Mouse (Mus musculus): ENCODE measurements around the gene Mrrf. TPM values are rescaled to one million over a fixed set of nuclear protein-coding genes. Genes with fewer than 3 reads are reported as not detected.
A peak's percentile ranks its signal among the peaks of the same experiment; 100 is the strongest.

Mrrf gene
- total RNA-seq, 1 experiment, result 8.4 TPM

- in situ Hi-C loops (cut with MboI; ENCODE audit: low sequenced_read_pairs in 2 of 2, unreplicated experiment in 2 of 2), result no loop called here
- Histone ChIP-seq H3K4me1 (ENCODE audit: control insufficient read depth in 2 of 2, insufficient read depth in 2 of 2, low read length in 2 of 2, poor library complexity in 1 of 2) (peaks cover 0 to 6% of the 10 kb centered on the region in 2 experiments; a peak in 1 of 4 replicates), H3K9me3 (ENCODE audit: control insufficient read depth, insufficient read depth, low read depth, low read length) (no peaks in the 10 kb centered on the region), H3K36me3 (ENCODE audit: control insufficient read depth, insufficient read depth, low read length, poor library complexity, severe bottlenecking) (no peaks in the 10 kb centered on the region), H3K4me3 (ENCODE audit: insufficient read depth in 1 of 2, low read depth in 1 of 2, low read length in 2 of 2, poor library complexity in 1 of 2, severe bottlenecking in 1 of 2) (peak overlapping the region; percentile 21 to 31; a peak in 2 of 4 replicates), H3K9ac (ENCODE audit: insufficient read depth, low read depth, low read length, poor library complexity, severe bottlenecking) (no peak overlapping the region), H3K27ac (ENCODE audit: insufficient read depth, low read depth, low read length, poor library complexity, severe bottlenecking) (no peak overlapping the region)
- TF ChIP-seq CHD2 (IDR thresholded peaks at IDR 0.05; ENCODE audit: low read depth, low read length) (no peak), ZC3H11A (IDR thresholded peaks at IDR 0.05; ENCODE audit: borderline replicate concordance, low read depth, low read length) (no peak), ZNF384 (IDR thresholded peaks at IDR 0.05; ENCODE audit: low read depth, low read length) (no peak), MAFK (IDR thresholded peaks at IDR 0.05; ENCODE audit: insufficient read depth, low read depth, low read length) (no peak), HCFC1 (IDR thresholded peaks at IDR 0.05; ENCODE audit: borderline replicate concordance, insufficient read depth, low read length) (no peak)
- DNase-seq (ENCODE audit: low read depth, low spot score), result no peak
These were observed 32.4 kb upstream of the Mrrf start for GRCm38 (mm10) chr2:36103555-36104367.

- H3K9me3 ChIP-seq (ENCODE audit: control insufficient read depth, insufficient read depth, low read depth, low read length), result no peaks in the 10 kb centered on the region
- H3K4me3 ChIP-seq (ENCODE audit: insufficient read depth in 1 of 2, low read depth in 1 of 2, low read length in 2 of 2, poor library complexity in 1 of 2, severe bottlenecking in 1 of 2), result peak overlapping the region; percentile 51 to 56
- no peak for DNase-seq (ENCODE audit: low read depth, low spot score)
- peaks cover 0 to 6% of the 10 kb centered on the region in 2 experiments; a peak in 1 of 4 replicates for H3K4me1 ChIP-seq (ENCODE audit: control insufficient read depth in 2 of 2, insufficient read depth in 2 of 2, low read length in 2 of 2, poor library complexity in 1 of 2)
- no peaks in the 10 kb centered on the region for H3K36me3 ChIP-seq (ENCODE audit: control insufficient read depth, insufficient read depth, low read length, poor library complexity, severe bottlenecking)
- no peak for TF ChIP-seq HCFC1 (IDR thresholded peaks at IDR 0.05; ENCODE audit: borderline replicate concordance, insufficient read depth, low read length)
- no peak for TF ChIP-seq ZC3H11A (IDR thresholded peaks at IDR 0.05; ENCODE audit: borderline replicate concordance, low read depth, low read length)
- TF ChIP-seq CHD2 (IDR thresholded peaks at IDR 0.05; ENCODE audit: low read depth, low read length), result no peak
- no peak for TF ChIP-seq MAFK (IDR thresholded peaks at IDR 0.05; ENCODE audit: insufficient read depth, low read depth, low read length)
- no peak for TF ChIP-seq ZNF384 (IDR thresholded peaks at IDR 0.05; ENCODE audit: low read depth, low read length)
- H3K9ac ChIP-seq (ENCODE audit: insufficient read depth, low read depth, low read length, poor library complexity, severe bottlenecking), result 0 out of 2 replicates have a peak overlapping the region, but pooled peaks have one; percentile 20
- in situ Hi-C loops (cut with MboI; ENCODE audit: low sequenced_read_pairs in 2 of 2, unreplicated experiment in 2 of 2), result no loop called here
- no peak overlapping the region for H3K27ac ChIP-seq (ENCODE audit: insufficient read depth, low read depth, low read length, poor library complexity, severe bottlenecking)
These were observed 31.7 kb upstream of the Mrrf start for GRCm38 (mm10) chr2:36104436-36104955.

- in situ Hi-C loops (cut with MboI; ENCODE audit: low sequenced_read_pairs in 2 of 2, unreplicated experiment in 2 of 2), result no loop called here
- H3K9me3 ChIP-seq (ENCODE audit: control insufficient read depth, insufficient read depth, low read depth, low read length), result no peaks in the 10 kb centered on the region
- peak within 1 kb of the TSS; percentile 20; the same call in 1 of the 2 replicates for H3K9ac ChIP-seq (ENCODE audit: insufficient read depth, low read depth, low read length, poor library complexity, severe bottlenecking)
- peaks cover 0 to 6% of the 10 kb centered on the region in 2 experiments; a peak in 1 of 4 replicates for H3K4me1 ChIP-seq (ENCODE audit: control insufficient read depth in 2 of 2, insufficient read depth in 2 of 2, low read length in 2 of 2, poor library complexity in 1 of 2)
- DNase-seq (ENCODE audit: low read depth, low spot score), result no peak
- TF ChIP-seq ZC3H11A (IDR thresholded peaks at IDR 0.05; ENCODE audit: borderline replicate concordance, low read depth, low read length) (no peak), ZNF384 (IDR thresholded peaks at IDR 0.05; ENCODE audit: low read depth, low read length) (no peak)
- peak within 1 kb of the TSS; percentile 51 to 56 for H3K4me3 ChIP-seq (ENCODE audit: insufficient read depth in 1 of 2, low read depth in 1 of 2, low read length in 2 of 2, poor library complexity in 1 of 2, severe bottlenecking in 1 of 2)
- no peaks in the 10 kb centered on the region for H3K36me3 ChIP-seq (ENCODE audit: control insufficient read depth, insufficient read depth, low read length, poor library complexity, severe bottlenecking)
- H3K27ac ChIP-seq (ENCODE audit: insufficient read depth, low read depth, low read length, poor library complexity, severe bottlenecking), result no peak within 1 kb of the TSS
These were observed 31.0 kb upstream of the Mrrf start, which contains the start of gene Lhx6 for GRCm38 (mm10) chr2:36104956-36105741. Gene Lhx6, minus strand, starts transcription at chr2:36105408.

DNA sequence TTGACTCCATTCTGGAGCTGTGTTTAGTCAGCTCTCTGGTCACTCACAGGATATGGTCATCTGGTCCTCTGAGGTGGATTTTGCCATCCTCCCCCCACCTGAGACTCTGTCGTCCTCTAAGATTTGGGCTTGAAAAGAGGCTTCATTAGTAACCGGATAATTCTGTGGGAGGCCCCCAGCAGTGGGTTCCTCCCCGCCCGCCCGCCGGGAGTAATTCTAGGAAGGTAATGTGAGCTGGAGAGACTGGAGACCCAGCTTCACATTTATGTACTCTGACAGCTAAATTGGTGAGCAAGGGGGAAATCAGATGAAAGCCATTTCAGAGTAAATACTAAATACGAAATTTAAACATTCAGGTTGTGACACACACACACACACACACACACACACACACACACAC is 27.6 kb upstream of the Mrrf start:
- TF ChIP-seq MAFK (IDR thresholded peaks at IDR 0.05; ENCODE audit: insufficient read depth, low read depth, low read length), result no peak
- no peak for TF ChIP-seq HCFC1 (IDR thresholded peaks at IDR 0.05; ENCODE audit: borderline replicate concordance, insufficient read depth, low read length)
- TF ChIP-seq ZNF384 (IDR thresholded peaks at IDR 0.05; ENCODE audit: low read depth, low read length), result no peak
- TF ChIP-seq ZC3H11A (IDR thresholded peaks at IDR 0.05; ENCODE audit: borderline replicate concordance, low read depth, low read length), result no peak
- no peak for TF ChIP-seq CHD2 (IDR thresholded peaks at IDR 0.05; ENCODE audit: low read depth, low read length)
- Histone ChIP-seq H3K36me3 (ENCODE audit: control insufficient read depth, insufficient read depth, low read length, poor library complexity, severe bottlenecking) (no peaks in the 10 kb centered on the region), H3K9ac (ENCODE audit: insufficient read depth, low read depth, low read length, poor library complexity, severe bottlenecking) (no peak overlapping the region), H3K4me3 (ENCODE audit: insufficient read depth in 1 of 2, low read depth in 1 of 2, low read length in 2 of 2, poor library complexity in 1 of 2, severe bottlenecking in 1 of 2) (no peak overlapping the region), H3K27ac (ENCODE audit: insufficient read depth, low read depth, low read length, poor library complexity, severe bottlenecking) (no peak overlapping the region), H3K4me1 (ENCODE audit: control insufficient read depth in 2 of 2, insufficient read depth in 2 of 2, low read length in 2 of 2, poor library complexity in 1 of 2) (peaks cover 0 to 2% of the 10 kb centered on the region in 2 experiments; a peak in 1 of 4 replicates), H3K9me3 (ENCODE audit: control insufficient read depth, insufficient read depth, low read depth, low read length) (no peaks in the 10 kb centered on the region)
- DNase-seq (ENCODE audit: low read depth, low spot score), result no peak
- in situ Hi-C loops (cut with MboI; ENCODE audit: low sequenced_read_pairs in 2 of 2, unreplicated experiment in 2 of 2), result no loop called here
